Mouse (Mus musculus) heart, embryonic 14.5 days (tissue): ENCODE measurements around the gene Angptl8. TPM values are rescaled to one million over a fixed set of nuclear protein-coding genes. Genes with fewer than 3 reads are reported as not detected.

ENCODE experiments used
- ATAC-seq: fragments of 200-750 bp; cut with Nextera tagmentation; 2 replicates; pipeline ENCODE4 v1.8.0; 2017; ENCODE audit warnings: low read depth, moderate TSS enrichment; ENCODE audit not compliant: insufficient number of reproducible peaks, insufficient read depth, low FRiP score
- H3K27ac ChIP-seq, 2 experiments: fragments of 200-500 bp in 1 of 2; fragments of 300-500 bp in 1 of 2; sonication (generic) in 1 of 2; replicated peaks in 1 of 2; 2 replicates each; pipeline ENCODE4 v1.5.1; 2012 to 2014; ENCODE audit warnings: low read depth in 2 of 2, low read length in 2 of 2, control low read depth in 1 of 2, mild to moderate bottlenecking in 1 of 2, mixed read lengths in 1 of 2; ENCODE audit not compliant: control insufficient read depth in 1 of 2, insufficient read depth in 1 of 2
- H3K27me3 ChIP-seq: fragments of 300-500 bp; sonication (generic); 2 replicates; pipeline ENCODE4 v1.6.1; 2014; ENCODE audit warnings: mild to moderate bottlenecking, low read length, control low read depth; ENCODE audit not compliant: control insufficient read depth, insufficient read depth
- H3K36me3 ChIP-seq: fragments of 300-500 bp; sonication (generic); 2 replicates; pipeline ENCODE4 v1.6.1; 2014; ENCODE audit warnings: mild to moderate bottlenecking, control low read depth, low read length, mixed read lengths; ENCODE audit not compliant: control insufficient read depth, insufficient read depth
- H3K4me1 ChIP-seq, 2 experiments: fragments of 200-500 bp in 1 of 2; fragments of 300-500 bp in 1 of 2; sonication (generic) in 1 of 2; 2 replicates each; pipeline ENCODE4 v1.6.1; 2012 to 2014; ENCODE audit warnings: low read length in 2 of 2, control low read depth in 1 of 2, mixed read lengths in 1 of 2; ENCODE audit not compliant: control insufficient read depth in 2 of 2, insufficient read depth in 2 of 2
- H3K4me2 ChIP-seq: fragments of 300-500 bp; sonication (generic); 2 replicates; pipeline ENCODE4 v1.6.1; 2014; ENCODE audit warnings: mild to moderate bottlenecking, low read length
- H3K4me3 ChIP-seq, 2 experiments: fragments of 200-500 bp in 1 of 2; fragments of 300-500 bp in 1 of 2; sonication (generic) in 1 of 2; 2 replicates each; pipeline ENCODE4 v1.5.1; 2012 to 2014; ENCODE audit warnings: low read length in 2 of 2, mild to moderate bottlenecking in 2 of 2, control low read depth in 1 of 2, low read depth in 1 of 2, moderate library complexity in 1 of 2; ENCODE audit not compliant: control insufficient read depth in 1 of 2, insufficient read depth in 1 of 2
- H3K9ac ChIP-seq: fragments of 300-500 bp; sonication (generic); 2 replicates; pipeline ENCODE4 v1.6.1; 2014; ENCODE audit warnings: mild to moderate bottlenecking, low read length
- H3K9me3 ChIP-seq: fragments of 300-500 bp; sonication (generic); 2 replicates; pipeline ENCODE4 v1.6.1; 2016; ENCODE audit warnings: low read length, control low read depth; ENCODE audit not compliant: control insufficient read depth
- WGBS: fragments of 180-500 bp; shearing (Covaris S2); extraction: QIAGEN DNeasy Blood & Tissue Kit; methylation state at CpG from one replicate; pipeline ENCODE4 v1.1.7; 2014; 5-methylcytosine and 5-hydroxymethylcytosine counted together
- polyA plus RNA-seq: library from polyadenylated mRNA; unstranded; fragments of >200 nt; fragmentation: Nextera tagmentation; extraction: Ambion mirVana; gene quantifications from 2 replicates; pipeline ENCODE4 v1.2.1, GENCODE M21; 2014

Angptl8 gene
- polyA plus RNA-seq, 1 experiment from 2014 or later, result 1.4 TPM

DNA sequence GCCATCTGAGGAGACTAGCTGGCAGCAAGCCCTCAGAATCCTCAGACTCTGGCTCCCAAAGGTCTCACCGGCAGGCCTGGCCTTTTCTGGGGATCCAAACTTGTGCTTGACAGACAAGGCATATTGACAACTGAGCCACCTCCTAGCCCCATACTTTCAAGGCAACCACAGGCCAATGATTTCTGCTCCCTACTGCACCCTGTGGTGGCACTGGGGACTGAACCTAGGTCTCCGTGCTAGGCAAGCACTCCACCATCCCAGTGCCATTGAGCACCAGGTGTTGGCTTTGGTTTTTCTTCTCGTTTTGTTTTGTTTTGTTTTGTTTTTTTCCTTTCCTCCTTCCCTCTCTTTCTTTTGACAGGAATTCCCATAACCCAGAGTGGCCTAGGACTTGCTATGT lies 26.7 kb upstream of the Angptl8 start:
- Histone ChIP-seq H3K4me2 (no peak overlapping the region), H3K36me3 (peaks cover 44% of the 10 kb centered on the region), H3K27ac (no peak overlapping the region), H3K4me1 (peaks cover 7 to 8% of the 10 kb centered on the region in 2 experiments; a peak in 3 of 4 replicates), H3K27me3 (no peaks in the 10 kb centered on the region), H3K9me3 (no peaks in the 10 kb centered on the region), H3K4me3 (no peak overlapping the region), H3K9ac (no peak overlapping the region)
- ATAC-seq, result no peak
- 60% methylated on average over 3 of the region's 3 CpGs for WGBS

DNA sequence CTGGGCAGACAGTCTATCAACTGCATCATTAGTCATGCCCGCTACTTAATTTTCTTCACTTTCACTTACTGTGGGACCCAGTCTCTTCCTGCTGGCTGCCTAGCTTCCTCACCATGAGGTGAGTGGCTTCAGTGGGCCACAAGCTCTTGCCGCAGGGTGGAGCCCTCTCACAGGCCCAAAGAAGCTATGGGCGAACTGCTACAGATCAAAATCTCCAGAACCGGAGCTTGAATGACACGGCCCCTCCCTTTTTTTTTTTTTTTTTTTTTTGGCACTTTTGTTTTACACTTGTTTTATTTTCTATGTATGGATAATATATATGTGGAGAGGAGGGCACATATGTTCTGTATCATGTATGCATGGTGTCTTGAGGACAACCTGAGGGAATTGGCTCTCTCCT lies 24.1 kb upstream of the Angptl8 start:
- H3K36me3 ChIP-seq, result peaks cover 61% of the 10 kb centered on the region
- no peak for ATAC-seq

GRCm38 (mm10) chr9:21816716-21817305 lies 18.5 kb upstream of the Angptl8 start:
- no peaks in the 10 kb centered on the region for H3K27me3 ChIP-seq
- no peak overlapping the region for H3K4me2 ChIP-seq
- H3K4me1 ChIP-seq, result no peaks in the 10 kb centered on the region
- H3K27ac ChIP-seq, result no peak overlapping the region
- peaks cover 88% of the 10 kb centered on the region for H3K36me3 ChIP-seq
- H3K4me3 ChIP-seq, result no peak overlapping the region
- H3K9ac ChIP-seq, result no peak overlapping the region
- H3K9me3 ChIP-seq, result no peaks in the 10 kb centered on the region
- ATAC-seq, result no peak
- WGBS, result 68% methylated on average over 9 of the region's 9 CpGs

More for the DNA sequence above, 24.1 kb upstream of the Angptl8 start:
- Histone ChIP-seq H3K9me3 (no peaks in the 10 kb centered on the region), H3K4me1 (no peaks in the 10 kb centered on the region), H3K27ac (no peak overlapping the region), H3K9ac (no peak overlapping the region), H3K4me2 (no peak overlapping the region), H3K27me3 (no peaks in the 10 kb centered on the region), H3K4me3 (no peak overlapping the region)
- 89% methylated on average over 5 of the region's 5 CpGs for WGBS

DNA sequence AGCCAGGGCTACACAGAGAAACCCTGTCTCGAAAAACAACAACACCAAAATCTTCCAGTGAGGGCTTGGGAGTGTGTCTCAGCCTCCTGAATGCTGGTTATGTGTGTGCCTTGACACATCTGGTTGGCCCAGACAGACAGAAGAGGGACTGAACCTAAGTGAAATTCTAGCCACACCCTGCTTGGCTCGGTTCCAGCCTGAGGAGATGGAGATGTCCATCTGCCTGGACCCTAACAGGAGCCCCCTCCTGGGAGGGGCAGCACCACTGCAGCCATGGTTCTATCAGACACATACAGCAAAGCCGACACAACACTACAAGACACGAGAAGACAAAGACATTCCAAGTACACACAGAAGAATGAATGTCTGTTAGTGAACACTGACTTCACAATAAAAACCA lies 17.2 kb upstream of the Angptl8 start:
- no peak for ATAC-seq
- Histone ChIP-seq H3K4me2 (no peak overlapping the region), H3K27me3 (no peaks in the 10 kb centered on the region), H3K4me3 (no peak overlapping the region), H3K27ac (no peak overlapping the region), H3K36me3 (peaks cover 82% of the 10 kb centered on the region), H3K9me3 (no peaks in the 10 kb centered on the region), H3K4me1 (no peaks in the 10 kb centered on the region), H3K9ac (no peak overlapping the region)
- 80% methylated on average over 4 of the region's 4 CpGs for WGBS

DNA sequence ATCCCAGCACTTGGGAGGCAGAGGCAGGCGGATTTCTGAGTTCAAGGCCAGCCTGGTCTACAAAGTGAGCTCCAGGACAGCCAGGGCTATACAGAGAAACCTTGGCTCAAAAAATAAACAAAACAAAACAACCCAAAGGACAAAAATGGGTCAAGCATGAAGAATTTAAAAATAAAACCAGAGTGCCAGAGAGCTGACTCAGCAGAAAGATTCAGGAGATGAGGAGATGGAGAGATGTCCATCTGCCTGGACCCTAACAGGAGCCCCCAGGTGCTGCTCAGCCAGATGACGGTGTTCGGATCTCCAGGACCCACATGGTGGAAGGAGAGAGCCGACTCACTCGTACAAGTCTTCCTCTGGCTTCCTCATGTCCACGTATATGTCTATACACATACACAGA lies 16.7 kb upstream of the Angptl8 start:
- peaks cover 81% of the 10 kb centered on the region for H3K36me3 ChIP-seq

GRCm38 (mm10) chr9:21819181-21819729 lies 16.1 kb upstream of the Angptl8 start:
- H3K9ac ChIP-seq, result no peak overlapping the region
- WGBS, result 95% methylated on average over 2 of the region's 2 CpGs
- no peak overlapping the region for H3K4me2 ChIP-seq
- H3K27me3 ChIP-seq, result no peaks in the 10 kb centered on the region
- no peak overlapping the region for H3K4me3 ChIP-seq
- ATAC-seq, result no peak
- no peak overlapping the region for H3K27ac ChIP-seq
- peaks cover 86% of the 10 kb centered on the region for H3K36me3 ChIP-seq
- H3K4me1 ChIP-seq, result no peaks in the 10 kb centered on the region
- H3K9me3 ChIP-seq, result no peaks in the 10 kb centered on the region

More for the DNA sequence above, 16.7 kb upstream of the Angptl8 start:
- Histone ChIP-seq H3K4me2 (no peak overlapping the region), H3K27ac (no peak overlapping the region), H3K9ac (no peak overlapping the region), H3K4me3 (no peak overlapping the region), H3K4me1 (no peaks in the 10 kb centered on the region), H3K27me3 (no peaks in the 10 kb centered on the region), H3K9me3 (no peaks in the 10 kb centered on the region)
- ATAC-seq, result no peak
- WGBS, result 85% methylated on average over 6 of the region's 6 CpGs

- WGBS, result 84% methylated on average over 12 of the region's 12 CpGs
- Histone ChIP-seq H3K27me3 (no peaks in the 10 kb centered on the region), H3K9me3 (no peaks in the 10 kb centered on the region), H3K9ac (no peak overlapping the region), H3K4me2 (no peak overlapping the region), H3K36me3 (peaks cover 86% of the 10 kb centered on the region), H3K4me3 (no peak overlapping the region), H3K4me1 (no peaks in the 10 kb centered on the region), H3K27ac (no peak overlapping the region)
- ATAC-seq, result no peak
These were observed 15.1 kb upstream of the Angptl8 start for GRCm38 (mm10) chr9:21820183-21820582.

GRCm38 (mm10) chr9:21822686-21823085 lies 12.6 kb upstream of the Angptl8 start:
- no peak overlapping the region for H3K4me2 ChIP-seq
- no peaks in the 10 kb centered on the region for H3K4me1 ChIP-seq
- H3K9me3 ChIP-seq, result no peaks in the 10 kb centered on the region
- H3K9ac ChIP-seq, result no peak overlapping the region
- no peaks in the 10 kb centered on the region for H3K27me3 ChIP-seq
- ATAC-seq, result no peak
- 79% methylated on average over 6 of the region's 6 CpGs for WGBS
- H3K36me3 ChIP-seq, result peaks cover 79% of the 10 kb centered on the region
- H3K4me3 ChIP-seq, result no peak overlapping the region
- no peak overlapping the region for H3K27ac ChIP-seq
